9 mouse cellular contexts compared by ENCODE assay signal in the genomic region with DNA sequence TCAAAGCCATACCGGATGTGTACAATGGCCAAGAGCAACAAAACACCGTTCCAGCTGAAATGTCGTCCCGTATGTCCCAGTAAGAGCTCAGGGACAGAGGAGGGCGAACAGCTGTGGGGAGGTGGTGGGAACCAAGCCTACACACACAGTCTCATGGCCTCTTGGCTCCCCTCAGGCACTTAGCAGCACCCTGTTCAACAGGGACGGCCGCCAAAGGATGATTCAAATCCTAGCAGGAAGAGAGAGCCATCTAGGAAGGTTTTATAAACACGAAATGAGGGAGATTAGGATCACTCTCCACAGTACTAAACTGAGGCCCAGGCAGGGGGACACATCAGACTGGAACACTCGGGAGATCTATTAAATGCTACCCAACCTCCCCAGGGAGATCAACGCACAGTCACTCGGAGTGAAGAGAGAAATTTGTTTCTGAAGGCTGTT.
DNase-seq lines count a peak whose midpoint lies in the region; ATAC-seq and TF ChIP-seq lines count a peak whose summit lies in the region.
"Had no signal": no experiment of that assay in that cellular context is flagged by ENCODE, and none has a peak within 500 bp of the region (broad histone marks: within the 10 kb centered on the region; RNA-seq: fewer than 3 reads in every experiment).

No protein-coding gene starts in this region.

- no peak overlapping the region for H3K4me3 ChIP-seq in intestine, embryonic 14.5 days (ENCODE audit: low read depth, low read length)
- no peak overlapping the region for H3K4me3 ChIP-seq in intestine, postnatal 0 days (ENCODE audit: low read depth, low read length)
- no peak overlapping the region for H3K4me3 ChIP-seq in lung, embryonic 16.5 days (ENCODE audit: low read length)
- no peak overlapping the region for H3K4me3 ChIP-seq in forebrain, postnatal 0 days (ENCODE audit: low read depth, low read length)
- H3K4me3 ChIP-seq: embryonic facial prominence, embryonic 12.5 days had no signal

- TF ChIP-seq CTCF in intestine, postnatal 0 days (IDR thresholded peaks at IDR 0.05; ENCODE audit: low read depth) = no peak
- TF ChIP-seq CTCF in forebrain, postnatal 0 days (IDR thresholded peaks at IDR 0.05; ENCODE audit: low read depth) = no peak

- no peak overlapping the region for H3K9ac ChIP-seq in intestine, embryonic 14.5 days (ENCODE audit: low read length)
- H3K9ac ChIP-seq in intestine, postnatal 0 days (ENCODE audit: low read depth, low read length) = no peak overlapping the region
- no peak overlapping the region for H3K9ac ChIP-seq in lung, embryonic 16.5 days (ENCODE audit: low read length)
- H3K9ac ChIP-seq in forebrain, postnatal 0 days = no peak overlapping the region
- H3K9ac ChIP-seq: embryonic facial prominence, embryonic 12.5 days had no signal

- H3K27ac ChIP-seq in intestine, embryonic 14.5 days (ENCODE audit: low read depth) = peak overlapping the region; percentile 34; the same call in 1 of the 2 replicates
- no peak overlapping the region for H3K27ac ChIP-seq in intestine, postnatal 0 days (ENCODE audit: low read depth, low read length)
- H3K27ac ChIP-seq in lung, embryonic 16.5 days (ENCODE audit: low read length) = peak overlapping the region; percentile 8; the same call in 1 of the 2 replicates
- no peak overlapping the region for H3K27ac ChIP-seq in forebrain, postnatal 0 days (ENCODE audit: low read depth, low read length)
- H3K27ac ChIP-seq: embryonic facial prominence, embryonic 12.5 days had no signal

- ATAC-seq in intestine, embryonic 14.5 days (replicated peaks; ENCODE audit: low FRiP score, low TSS enrichment, low read depth) = no peak
- no peak for ATAC-seq in intestine, postnatal 0 days
- 0 out of 2 replicates have a peak, but pooled peaks have one; percentile 38 for ATAC-seq in lung, embryonic 16.5 days (ENCODE audit: low read depth)
- no peak for ATAC-seq in forebrain, postnatal 0 days
- no peak for ATAC-seq in erythroblast, adult 5-6 weeks (replicated peaks; ENCODE audit: low FRiP score, poor library complexity, severe bottlenecking)

- H3K9me3 ChIP-seq in intestine, embryonic 14.5 days (ENCODE audit: control insufficient read depth, low read length) = no peaks in the 10 kb centered on the region
- H3K9me3 ChIP-seq in intestine, postnatal 0 days (ENCODE audit: control insufficient read depth) = no peaks in the 10 kb centered on the region
- no peaks in the 10 kb centered on the region for H3K9me3 ChIP-seq in lung, embryonic 16.5 days (ENCODE audit: control insufficient read depth, low read length)
- H3K9me3 ChIP-seq in forebrain, postnatal 0 days (ENCODE audit: low read length) = no peaks in the 10 kb centered on the region
- H3K9me3 ChIP-seq: embryonic facial prominence, embryonic 12.5 days had no signal

- H3K27me3 ChIP-seq in intestine, embryonic 14.5 days (replicated peaks; ENCODE audit: control insufficient read depth, insufficient read depth, low read length) = no peaks in the 10 kb centered on the region
- no peaks in the 10 kb centered on the region for H3K27me3 ChIP-seq in intestine, postnatal 0 days (replicated peaks; ENCODE audit: control insufficient read depth, insufficient read depth, low read length)
- H3K27me3 ChIP-seq in lung, embryonic 16.5 days (ENCODE audit: control insufficient read depth, insufficient read depth, low read depth, low read length) = no peaks in the 10 kb centered on the region
- no peaks in the 10 kb centered on the region for H3K27me3 ChIP-seq in forebrain, postnatal 0 days (ENCODE audit: insufficient read depth, low read length)
- H3K27me3 ChIP-seq: embryonic facial prominence, embryonic 12.5 days had no signal

- no peak for DNase-seq in intestine, embryonic 14.5 days (ENCODE audit: low spot score)
- peak; percentile 67 for DNase-seq in fibroblast of lung, adult 2 months (ENCODE audit: low read depth)
- peak; percentile 76 to 79 for DNase-seq in heart, postnatal 14 days
- DNase-seq in natural killer cell, adult 2 months (ENCODE audit: low spot score in 2 of 2) = no peak
- no peak for DNase-seq in forebrain, postnatal 0 days

- H3K4me1 ChIP-seq in intestine, embryonic 14.5 days (replicated peaks; ENCODE audit: control insufficient read depth, insufficient read depth, low read length) = peaks cover 4% of the 10 kb centered on the region; the same call in 1 of the 2 replicates
- H3K4me1 ChIP-seq in intestine, postnatal 0 days (replicated peaks; ENCODE audit: control insufficient read depth, insufficient read depth, low read length) = no peaks in the 10 kb centered on the region
- peaks cover 8% of the 10 kb centered on the region; the same call in 1 of the 2 replicates for H3K4me1 ChIP-seq in lung, embryonic 16.5 days (replicated peaks; ENCODE audit: control insufficient read depth, insufficient read depth, low read length)
- no peaks in the 10 kb centered on the region for H3K4me1 ChIP-seq in forebrain, postnatal 0 days (ENCODE audit: insufficient read depth)

- no peak overlapping the region for H3K4me2 ChIP-seq in intestine, embryonic 14.5 days (ENCODE audit: low read length)
- no peak overlapping the region; the same call in 1 of the 2 replicates for H3K4me2 ChIP-seq in intestine, postnatal 0 days (replicated peaks; ENCODE audit: low read depth)
- no peak overlapping the region for H3K4me2 ChIP-seq in lung, embryonic 16.5 days (ENCODE audit: low read depth, low read length)
- no peak overlapping the region for H3K4me2 ChIP-seq in forebrain, postnatal 0 days (ENCODE audit: low read depth)
- H3K4me2 ChIP-seq: embryonic facial prominence, embryonic 12.5 days had no signal

- 50% methylated on average over 11 of the region's 11 CpGs for WGBS in intestine, embryonic 14.5 days
- 50% methylated on average over 11 of the region's 11 CpGs for WGBS in intestine, postnatal 0 days
- WGBS in lung, embryonic 16.5 days = 50% methylated on average over 11 of the region's 11 CpGs
- WGBS in forebrain, postnatal 0 days = 77% methylated on average over 11 of the region's 11 CpGs

- H3K36me3 ChIP-seq in intestine, embryonic 14.5 days (ENCODE audit: control insufficient read depth, insufficient read depth, low read length) = no peaks in the 10 kb centered on the region
- H3K36me3 ChIP-seq in intestine, postnatal 0 days (ENCODE audit: control insufficient read depth, insufficient read depth) = no peaks in the 10 kb centered on the region
- H3K36me3 ChIP-seq in lung, embryonic 16.5 days (ENCODE audit: control insufficient read depth, insufficient read depth, low read length) = no peaks in the 10 kb centered on the region
- no peaks in the 10 kb centered on the region for H3K36me3 ChIP-seq in forebrain, postnatal 0 days (ENCODE audit: insufficient read depth)
- H3K36me3 ChIP-seq: embryonic facial prominence, embryonic 12.5 days had no signal

- intact Hi-C loops in heart, postnatal 14 days (cut with DNase I) = loop anchor here (5.0 to 10.0 kb wide), 2 partner anchors 51 to 123 kb away; a partner anchor contains a TSS

Comparison
In these comparisons a context has a peak if more than half of its experiments do, and no peak if none do; other contexts are left out.
1. H3K27ac ChIP-seq: peak in intestine, embryonic 14.5 days (single experiment) and lung, embryonic 16.5 days (single experiment); none in intestine, postnatal 0 days (single experiment) and forebrain, postnatal 0 days (single experiment).
2. DNase-seq: peak in fibroblast of lung, adult 2 months (single experiment) and heart, postnatal 14 days (2 of 2); none in intestine, embryonic 14.5 days (single experiment), natural killer cell, adult 2 months (0 of 2) and forebrain, postnatal 0 days (single experiment).